Mouse (Mus musculus) right cerebral cortex, adult 18-20 months (tissue): Measurements from ENCODE around the gene Slc51b.

ENCODE experiments used
- DNase-seq: peaks from one replicate; pipeline ENCODE4 v3.0.0; 2022; ENCODE audit warnings: mixed read lengths

The Slc51b gene

DNA sequence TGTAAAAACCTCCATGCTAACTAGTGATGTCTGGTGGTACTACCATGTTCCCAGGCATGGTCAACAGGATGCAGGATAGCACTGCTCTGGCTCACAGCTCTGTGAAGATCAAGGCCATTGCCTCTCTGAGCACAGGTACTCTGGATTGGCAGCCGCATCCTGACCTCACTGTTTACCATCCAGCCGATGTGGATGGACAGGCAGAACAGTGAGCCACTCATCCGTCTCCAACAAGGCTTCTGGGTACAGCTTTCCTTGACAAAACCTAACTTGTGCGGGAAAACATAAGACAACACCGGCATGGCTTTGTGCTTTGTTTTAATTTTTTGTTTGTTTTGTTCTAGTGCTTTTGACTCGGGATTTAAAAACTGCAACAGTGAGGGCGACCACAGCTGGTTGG, 57.0 kb downstream of the Slc51b start:
- no peak for DNase-seq

- no peak for DNase-seq
These were observed 59.1 kb downstream of the Slc51b start for GRCm38 (mm10) chr9:65363684-65364083.
